Comparison of ENCODE assay signal across 12 mouse cellular contexts in the genomic region with DNA sequence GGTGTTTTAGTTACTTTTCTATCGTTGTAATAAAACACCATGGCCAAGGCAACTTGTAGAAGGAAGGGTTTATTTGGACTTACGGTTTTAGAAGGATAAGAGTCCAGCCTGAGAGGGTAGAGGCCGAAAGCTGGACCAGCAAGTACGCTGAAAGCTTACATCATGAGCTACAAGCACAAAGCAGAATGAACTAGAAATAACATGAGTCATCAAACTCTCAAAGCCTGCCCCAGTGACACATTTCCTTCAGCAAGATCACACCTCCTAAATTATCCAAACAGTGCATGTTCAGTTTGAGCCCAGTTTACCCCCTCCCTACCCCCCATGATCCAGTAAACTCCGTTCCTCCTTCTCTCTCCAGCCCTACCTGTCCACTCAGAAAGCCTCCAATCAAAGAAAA. TPM values are rescaled to one million over a fixed set of nuclear protein-coding genes. Genes with fewer than 3 reads are reported as not detected.
"Had no signal": no experiment of that assay in that cellular context is flagged by ENCODE, and none has a peak within 500 bp of the region (broad histone marks: within the 10 kb centered on the region; RNA-seq: fewer than 3 reads in every experiment).

No protein-coding gene starts in this region.

- H3K9ac ChIP-seq: limb, embryonic 12.5 days; liver, embryonic 14.5 days; lung, embryonic 14.5 days; neural tube, embryonic 15.5 days had no signal

- H3K9me3 ChIP-seq: limb, embryonic 12.5 days; midbrain, embryonic 10.5 days; neural tube, embryonic 15.5 days had no signal

- H3K4me2 ChIP-seq: limb, embryonic 12.5 days; neural tube, embryonic 15.5 days had no signal

- H3K27ac ChIP-seq: limb, embryonic 12.5 days; liver, embryonic 14.5 days had no signal

- DNase-seq: lung, embryonic 14.5 days; lung, postnatal 14 days had no signal

- H3K36me3 ChIP-seq: limb, embryonic 12.5 days; midbrain, embryonic 10.5 days; neural tube, embryonic 15.5 days had no signal

- H3K27me3 ChIP-seq: limb, embryonic 12.5 days; neural tube, embryonic 15.5 days had no signal

- H3K4me3 ChIP-seq: layer of hippocampus, adult 2 months; limb, embryonic 12.5 days; midbrain, embryonic 10.5 days; neural tube, embryonic 15.5 days had no signal

RNA-seq across cellular contexts. Expression of a gene that starts 19.1 kb away (rescaled TPM):
- polyA plus RNA-seq: kidney, embryonic 14.5 days; limb, embryonic 12.5 days; liver, adult 2 months; lung, embryonic 14.5 days; midbrain, embryonic 10.5 days; midbrain, embryonic 14.5 days; myocyte; neural tube, embryonic 11.5 days; neural tube, embryonic 15.5 days had no signal
